Mouse (Mus musculus): ENCODE data around the gene Ssbp2.

The Ssbp2 gene

DNA sequence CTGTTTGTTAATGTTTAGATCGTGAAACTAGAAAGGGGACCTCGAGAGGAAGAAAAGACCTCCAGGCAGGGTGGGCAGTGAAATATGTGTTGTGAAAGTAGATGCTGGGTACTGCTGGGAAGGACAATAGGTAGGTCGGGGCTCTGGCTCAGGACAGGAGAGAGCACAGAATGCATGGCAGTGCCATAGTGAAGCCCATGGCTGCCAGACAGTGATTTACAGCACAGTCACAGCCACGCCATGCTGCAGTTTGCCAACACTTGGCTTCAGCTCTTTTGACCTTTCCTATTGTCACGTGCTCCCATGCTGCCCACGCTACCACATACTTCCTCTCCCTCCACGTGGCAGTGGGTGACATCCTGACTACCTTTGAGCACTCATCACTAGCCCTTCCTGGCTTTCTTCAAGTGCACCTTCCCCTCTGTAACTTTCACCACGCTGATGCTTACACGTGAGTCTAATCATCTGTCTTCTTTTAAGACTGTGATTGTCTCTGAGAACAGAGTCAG, 171.3 kb downstream of the Ssbp2 start:
- no peak for DNase-seq (ENCODE audit: low spot score in 2 of 2)

DNA sequence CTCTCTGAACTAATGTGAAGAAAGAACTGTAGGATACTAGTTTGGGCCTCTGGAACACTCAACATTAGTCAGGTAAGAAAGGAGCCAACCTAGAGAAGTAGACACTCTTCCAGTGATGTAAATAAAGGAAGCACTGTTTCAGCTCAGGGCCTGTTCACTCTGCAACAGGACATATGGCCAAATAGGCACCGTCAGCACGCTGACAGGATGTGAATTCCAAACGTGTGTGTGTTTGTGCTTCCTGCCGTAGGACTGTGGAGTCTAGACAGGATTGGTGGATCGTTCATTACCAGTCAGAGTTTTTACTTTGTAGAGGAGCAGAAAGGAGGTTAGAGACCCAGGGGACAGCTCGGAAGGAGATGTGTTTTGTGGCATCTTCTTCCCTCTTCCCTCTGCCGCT, 174.0 kb downstream of the Ssbp2 start:
- no peak for DNase-seq (ENCODE audit: low spot score in 2 of 2)

DNA sequence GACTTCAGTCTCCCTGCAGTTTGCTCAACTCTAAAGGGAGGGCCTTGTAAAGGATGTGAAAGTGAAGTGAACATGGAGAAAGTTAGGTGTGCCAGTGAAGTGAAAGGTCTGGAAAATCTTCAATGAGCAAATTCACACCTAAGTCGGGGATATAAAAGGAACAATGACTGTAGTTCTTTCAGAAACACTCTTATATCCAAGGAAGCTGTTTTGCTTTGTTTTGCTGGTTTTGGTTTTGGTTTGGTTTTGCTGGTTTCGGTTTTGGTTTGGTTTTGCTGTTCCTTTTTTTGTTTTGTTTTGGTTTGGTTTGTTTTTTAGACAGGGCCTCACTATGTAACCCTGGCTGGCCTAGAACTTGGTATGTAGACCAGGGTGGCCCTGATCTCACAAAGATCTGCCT, 175.9 kb downstream of the Ssbp2 start:
- DNase-seq (ENCODE audit: low spot score in 2 of 2), result no peak

- peak; percentile 20 to 90 for DNase-seq (ENCODE audit: low spot score in 2 of 2)
Observed at GRCm38 (mm10) chr13:91636814-91637213, 176.7 kb downstream of the Ssbp2 start.

GRCm38 (mm10) chr13:91638836-91639235, 178.8 kb downstream of the Ssbp2 start:
- no peak for DNase-seq (ENCODE audit: low spot score in 2 of 2)

DNA sequence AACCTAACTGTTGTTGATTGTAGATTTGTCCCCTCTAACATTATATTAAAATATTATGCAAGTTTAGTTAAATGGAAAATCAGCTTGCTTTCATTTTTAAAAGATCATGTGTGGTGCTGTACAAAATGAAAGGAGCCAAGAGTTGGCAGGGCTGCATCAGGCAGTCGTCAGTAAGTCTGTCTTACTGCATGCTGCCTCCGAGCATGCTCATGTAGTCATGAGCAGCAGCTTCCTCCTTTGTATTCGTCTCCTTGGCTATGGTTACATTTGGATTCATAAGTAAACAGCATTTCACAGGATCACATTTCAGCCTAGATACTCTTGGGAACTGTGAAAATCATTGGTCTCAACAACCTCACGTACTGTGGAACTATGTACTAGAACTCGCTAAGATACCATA, 180.1 kb downstream of the Ssbp2 start:
- no peak for DNase-seq (ENCODE audit: low spot score in 2 of 2)

DNA sequence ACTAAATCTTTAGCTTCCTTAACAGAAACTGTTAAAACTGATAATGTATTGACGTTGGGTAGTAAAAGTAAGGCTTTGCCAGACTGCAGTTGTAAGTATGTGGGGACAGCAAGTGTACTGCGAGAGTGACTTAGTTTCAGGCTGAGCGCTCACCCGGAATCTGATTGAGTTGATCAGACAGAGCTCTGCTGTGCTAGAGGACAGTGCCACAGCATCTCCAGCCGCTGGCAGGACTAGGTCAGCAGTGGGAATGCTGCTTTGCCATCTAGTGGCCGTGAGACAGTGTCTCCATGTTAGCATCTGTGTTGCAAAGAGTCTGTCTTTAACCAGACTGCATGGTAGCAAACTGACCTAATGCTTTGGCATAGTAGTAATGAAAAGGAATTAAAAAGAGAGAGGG, 188.2 kb downstream of the Ssbp2 start:
- peak in 1 of 2 experiments; percentile 37 for DNase-seq (ENCODE audit: low spot score in 2 of 2)

DNA sequence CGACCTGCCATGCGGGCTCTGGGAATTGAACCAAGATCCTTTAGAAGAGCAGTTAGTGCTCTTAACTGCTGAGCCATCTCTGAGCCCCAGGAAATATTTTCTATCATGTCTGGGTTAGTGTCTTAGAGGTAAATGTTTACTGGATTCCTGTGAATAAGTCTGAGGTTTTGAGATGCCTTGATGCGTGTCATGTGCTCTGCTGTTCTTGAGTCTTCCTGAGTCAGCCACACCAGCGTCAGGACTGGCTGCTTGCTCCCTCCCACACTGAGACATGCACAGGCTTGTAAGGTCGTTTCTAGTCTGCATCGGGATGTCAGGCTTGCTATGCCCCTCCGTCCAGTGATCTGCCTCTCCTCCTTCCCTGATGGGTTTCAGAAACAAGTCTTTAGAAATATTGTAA, 189.8 kb downstream of the Ssbp2 start:
- DNase-seq (ENCODE audit: low spot score in 2 of 2), result no peak

DNA sequence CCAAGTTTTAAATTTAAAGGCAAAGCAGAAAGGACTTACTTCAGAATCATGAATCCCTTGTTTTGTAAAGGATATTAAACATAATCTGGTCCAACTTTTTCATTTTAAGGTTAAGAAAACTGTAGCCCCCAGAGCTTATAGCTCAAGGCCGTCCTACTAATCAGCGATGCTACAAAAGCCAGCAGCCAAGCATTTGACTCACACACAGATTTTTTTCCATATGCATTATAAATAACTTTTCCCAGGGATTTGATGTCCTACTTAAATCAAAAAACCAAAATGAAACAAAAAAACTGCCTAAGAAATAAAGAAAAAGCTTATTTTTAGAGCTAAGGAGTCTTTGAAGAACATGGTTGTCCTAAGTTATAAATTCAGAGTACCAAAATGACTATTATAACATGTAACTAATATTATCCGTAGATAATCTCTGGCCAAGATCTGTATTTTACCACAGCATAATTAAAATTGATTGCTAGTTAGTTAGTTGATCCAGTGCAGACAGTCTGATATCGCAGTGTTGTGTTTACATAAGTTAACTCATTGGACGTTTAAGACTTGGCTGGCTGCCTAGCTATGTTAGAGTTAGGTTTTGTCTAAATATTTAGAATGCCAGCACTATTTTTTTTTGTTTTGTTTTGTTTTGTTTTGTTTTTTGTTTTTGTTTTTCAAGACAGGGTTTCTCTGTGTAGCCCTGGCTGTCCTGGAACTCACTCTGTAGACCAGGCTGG, 201.1 kb downstream of the Ssbp2 start:
- no peak for DNase-seq (ENCODE audit: low spot score in 2 of 2)

GRCm38 (mm10) chr13:91662751-91663150, 202.7 kb downstream of the Ssbp2 start:
- DNase-seq (ENCODE audit: low spot score in 2 of 2), result no peak

DNA sequence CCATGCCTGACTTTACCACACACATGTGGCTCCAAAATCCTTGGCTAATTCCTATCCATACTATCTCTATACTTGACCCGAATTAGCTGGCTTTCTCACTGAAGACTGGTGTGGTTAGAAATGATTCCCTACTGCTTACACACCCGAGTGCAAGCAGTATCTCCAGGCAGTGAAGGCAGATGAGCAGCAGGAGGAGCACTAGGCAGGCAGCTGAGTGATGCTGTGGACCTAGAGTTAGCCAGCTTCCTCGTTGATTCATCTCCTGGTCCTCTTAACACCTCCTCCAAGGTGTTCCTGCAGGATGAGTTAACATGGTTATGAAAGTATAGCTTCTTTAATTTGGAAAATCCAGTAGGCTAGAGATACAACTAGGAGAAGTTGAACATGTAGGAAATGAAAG, 213.2 kb downstream of the Ssbp2 start:
- peak in 1 of 2 experiments; percentile 21 for DNase-seq (ENCODE audit: low spot score in 2 of 2)

- DNase-seq (ENCODE audit: low spot score in 2 of 2), result no peak
Observed at GRCm38 (mm10) chr13:91680764-91681437, 220.8 kb downstream of the Ssbp2 start.

- no peak for DNase-seq (ENCODE audit: low spot score in 2 of 2)
Observed at GRCm38 (mm10) chr13:91681474-91681873, 221.4 kb downstream of the Ssbp2 start.

DNA sequence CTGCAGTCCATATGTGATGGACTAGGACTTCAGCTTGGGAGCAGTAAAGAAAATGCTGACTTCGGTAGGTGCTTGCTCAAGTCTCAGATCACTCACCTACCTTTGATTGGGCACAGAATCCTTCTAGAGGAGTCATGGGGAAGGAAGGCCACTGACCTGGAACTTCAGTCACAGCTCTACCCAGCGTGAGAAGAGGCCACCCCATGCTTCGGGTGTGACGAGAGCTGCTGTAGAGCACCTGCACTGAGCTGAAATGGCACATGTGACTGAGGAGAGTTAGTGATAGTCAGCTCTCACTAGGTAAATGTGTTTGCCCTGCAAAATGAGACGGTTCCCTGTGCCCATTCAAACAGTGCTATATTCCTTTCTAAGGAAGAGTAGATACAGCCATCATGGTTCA, 230.0 kb downstream of the Ssbp2 start:
- no peak for DNase-seq (ENCODE audit: low spot score in 2 of 2)

GRCm38 (mm10) chr13:91693615-91694014, 233.5 kb downstream of the Ssbp2 start:
- DNase-seq (ENCODE audit: low spot score in 2 of 2), result no peak

GRCm38 (mm10) chr13:91695406-91695805, 235.3 kb downstream of the Ssbp2 start:
- DNase-seq (ENCODE audit: low spot score in 2 of 2), result no peak

DNA sequence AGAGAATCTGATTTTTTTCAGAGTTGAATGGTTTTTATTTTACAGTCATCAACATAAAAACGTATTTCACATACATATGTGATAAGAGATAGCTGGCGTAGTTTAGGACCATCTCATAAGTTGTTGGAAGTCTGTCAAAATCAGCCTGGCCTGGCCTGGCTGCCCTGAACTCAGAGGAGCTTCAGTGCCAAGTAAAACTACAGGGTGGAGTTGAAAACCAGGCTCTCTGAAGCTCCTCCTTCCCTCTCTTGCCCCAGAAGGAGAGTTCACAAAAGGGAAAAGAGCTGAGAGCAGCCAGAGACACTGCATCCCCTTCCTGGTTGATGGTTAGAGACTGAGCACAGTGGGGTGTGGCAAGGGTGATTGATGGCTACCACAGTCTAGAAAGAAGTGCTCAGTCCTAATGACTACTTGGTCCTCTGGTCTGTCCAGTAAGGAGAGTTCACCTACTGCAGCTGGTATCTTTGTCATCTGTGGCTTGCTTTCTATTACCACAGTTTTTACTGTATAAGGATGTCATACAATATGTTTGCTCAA, 236.1 kb downstream of the Ssbp2 start:
- no peak for DNase-seq (ENCODE audit: low spot score in 2 of 2)

DNA sequence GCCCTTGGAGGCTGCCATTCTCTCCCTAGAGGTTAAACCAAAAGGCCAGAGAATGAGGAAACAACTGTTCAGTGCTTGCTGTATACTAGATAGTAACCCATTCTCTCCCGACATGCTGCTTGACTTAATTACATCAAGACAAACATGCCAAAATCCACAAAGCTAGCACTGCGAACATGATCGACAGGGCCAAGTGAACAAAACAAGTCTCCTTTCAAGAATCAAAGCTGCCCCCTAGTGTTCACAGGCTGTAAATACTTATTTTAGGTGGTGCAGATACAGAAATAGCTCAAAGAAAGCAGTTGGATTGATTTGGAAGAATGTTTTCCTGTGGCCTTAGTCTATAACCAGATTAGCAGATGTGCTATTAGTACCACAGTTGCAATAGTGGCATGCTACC, 236.9 kb downstream of the Ssbp2 start:
- peak in 1 of 2 experiments; percentile 31 for DNase-seq (ENCODE audit: low spot score in 2 of 2)

DNA sequence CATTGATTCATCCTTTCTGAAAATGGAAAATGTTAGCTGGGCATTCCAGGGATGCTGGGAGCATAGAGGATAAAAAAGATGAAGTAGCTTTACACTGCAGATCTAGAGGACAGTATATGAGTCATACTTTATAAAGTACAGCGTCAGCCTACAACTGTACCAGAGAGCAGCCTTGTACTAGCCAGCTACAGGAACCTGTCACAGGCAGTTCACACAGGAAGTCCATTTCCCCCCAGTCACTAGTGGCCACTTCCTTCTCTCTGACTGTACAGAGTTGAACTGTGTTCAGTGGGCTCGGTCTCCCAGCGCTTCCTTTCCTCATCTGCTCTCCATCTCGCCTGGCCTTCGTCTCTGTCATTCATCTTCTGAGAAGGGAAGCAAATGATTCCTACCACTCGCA, 242.3 kb downstream of the Ssbp2 start:
- DNase-seq (ENCODE audit: low spot score in 2 of 2), result no peak

GRCm38 (mm10) chr13:91719487-91719886, 259.4 kb downstream of the Ssbp2 start:
- DNase-seq (ENCODE audit: low spot score in 2 of 2), result no peak

DNA sequence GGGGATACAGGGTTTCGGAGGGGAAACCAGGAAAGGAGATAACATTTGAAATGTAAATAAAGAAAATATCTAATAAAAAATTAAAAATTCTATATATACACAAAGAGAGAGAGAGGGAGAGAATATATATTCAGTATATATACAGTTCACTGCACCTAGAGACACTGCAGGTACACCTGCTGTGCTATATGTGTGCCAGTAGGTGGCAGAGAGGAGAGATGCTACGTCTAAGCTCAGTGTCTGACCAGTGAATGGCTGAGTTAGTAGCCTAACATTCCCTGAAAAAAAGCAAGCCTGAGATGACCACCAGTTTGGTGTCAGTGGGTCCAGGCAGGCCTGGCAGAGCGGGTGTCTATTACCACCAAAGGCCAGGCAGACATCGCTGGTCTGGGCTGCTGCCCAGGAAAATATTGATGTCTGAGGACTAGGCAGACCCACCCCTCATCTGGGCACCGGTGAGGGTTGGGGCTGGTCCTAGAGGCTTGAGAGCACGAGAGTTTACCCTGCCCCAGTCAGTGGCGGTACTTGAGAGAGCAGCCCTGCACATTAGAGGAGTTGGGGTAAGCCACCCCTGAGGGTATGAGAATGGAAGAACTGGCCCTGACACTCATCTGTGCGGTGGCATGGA, 263.1 kb downstream of the Ssbp2 start:
- DNase-seq (ENCODE audit: low spot score in 2 of 2), result no peak

DNA sequence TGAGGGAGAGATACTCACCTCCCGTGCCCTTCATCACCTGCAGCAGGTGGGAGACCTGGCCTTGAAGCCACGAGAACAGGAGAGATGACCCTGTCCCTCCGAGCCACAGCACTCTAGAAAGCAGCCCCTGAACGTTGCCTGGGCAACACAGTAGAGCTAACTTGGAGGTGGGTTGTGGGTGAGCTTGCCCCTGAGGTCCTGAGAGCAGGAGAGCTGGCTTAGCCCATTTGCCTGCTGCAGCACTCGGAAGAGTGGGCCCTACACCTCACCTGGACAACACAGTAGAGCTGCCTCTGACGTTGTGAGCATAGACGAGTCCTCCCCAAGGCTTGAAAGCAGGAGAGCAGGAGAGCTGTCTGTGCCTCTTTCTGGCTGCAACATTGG, 263.6 kb downstream of the Ssbp2 start:
- DNase-seq (ENCODE audit: low spot score in 2 of 2), result no peak

- no peak for DNase-seq (ENCODE audit: low spot score in 2 of 2)
Observed at GRCm38 (mm10) chr13:91724211-91724610, 264.1 kb downstream of the Ssbp2 start.

Data from left cerebral cortex, adult 9 months (tissue).